Mouse (Mus musculus) testis, adult 2 months (tissue): ENCODE measurements around the gene Reep6. TPM values are rescaled to one million over a fixed set of nuclear protein-coding genes. Genes with fewer than 3 reads are reported as not detected.

Experiments used
- H3K27ac ChIP-seq: fragments of 200-500 bp; 2 replicates; pipeline ENCODE4 v1.5.1; 2012; ENCODE audit warnings: low read depth, low read length; ENCODE audit not compliant: control insufficient read depth, insufficient read depth
- H3K27me3 ChIP-seq: fragments of 200-500 bp; 2 replicates; pipeline ENCODE4 v1.6.1; 2012; ENCODE audit warnings: mild to moderate bottlenecking, low read length, moderate library complexity; ENCODE audit not compliant: control insufficient read depth, insufficient read depth
- H3K36me3 ChIP-seq: fragments of 200-500 bp; 2 replicates; pipeline ENCODE4 v1.6.1; 2012; ENCODE audit warnings: mild to moderate bottlenecking, low read length; ENCODE audit not compliant: control insufficient read depth, insufficient read depth
- H3K4me1 ChIP-seq: fragments of 200-500 bp; 2 replicates; pipeline ENCODE4 v1.6.1; 2012; ENCODE audit warnings: low read length; ENCODE audit not compliant: control insufficient read depth, insufficient read depth
- H3K4me3 ChIP-seq: fragments of 200-500 bp; 2 replicates; pipeline ENCODE4 v1.5.1; 2012; ENCODE audit warnings: low read depth, mild to moderate bottlenecking, low read length, moderate library complexity, mixed read lengths; ENCODE audit not compliant: control insufficient read depth
- CTCF ChIP-seq: fragments of 200-500 bp; IDR thresholded peaks from 2 replicates; pipeline ENCODE4 v1.5.1; 2012; ENCODE audit warnings: low read depth, mild to moderate bottlenecking, inconsistent platforms, low read length, moderate library complexity; ENCODE audit not compliant: control insufficient read depth, insufficient read depth, insufficient replicate concordance
- POLR2A ChIP-seq: fragments of 200-500 bp; IDR thresholded peaks from 2 replicates; pipeline ENCODE4 v1.6.1; 2012; ENCODE audit warnings: low read depth, mild to moderate bottlenecking, inconsistent platforms, low read length, moderate library complexity; ENCODE audit not compliant: control insufficient read depth
- polyA plus RNA-seq: library from polyadenylated mRNA; depleted of rRNA; stranded (reverse); fragments of >200 nt; gene quantifications from 2 replicates; pipeline ENCODE4 v1.2.3, GENCODE M21; 2012

Gene Reep6
- polyA plus RNA-seq, 1 experiment, result 732 TPM

- H3K4me3 ChIP-seq, result no peak overlapping the region
- no peak overlapping the region for H3K27ac ChIP-seq
- peaks cover 7% of the 10 kb centered on the region for H3K4me1 ChIP-seq
- no peak for TF ChIP-seq CTCF
- TF ChIP-seq POLR2A, result no peak
- no peaks in the 10 kb centered on the region for H3K27me3 ChIP-seq
- peaks cover 1% of the 10 kb centered on the region for H3K36me3 ChIP-seq
These were observed 41.1 kb upstream of the Reep6 start for GRCm38 (mm10) chr10:80288657-80289056.

GRCm38 (mm10) chr10:80292251-80293146, 37.3 kb upstream of the Reep6 start, which contains the start of gene Rps15:
Gene Rps15 (plus strand): TSS chr10:80292453.
- no peaks in the 10 kb centered on the region for H3K27me3 ChIP-seq

GRCm38 (mm10) chr10:80293325-80293724, 36.4 kb upstream of the Reep6 start:
- Histone ChIP-seq H3K27me3 (no peaks in the 10 kb centered on the region), H3K27ac (peak overlapping the region; percentile 98), H3K36me3 (peaks cover 1% of the 10 kb centered on the region; the same call in 1 of the 2 replicates), H3K4me3 (peak overlapping the region; percentile 98), H3K4me1 (peaks cover 14% of the 10 kb centered on the region)
- TF ChIP-seq CTCF, result no peak
- TF ChIP-seq POLR2A, result no peak

More at GRCm38 (mm10) chr10:80292251-80293146, 37.3 kb upstream of the Reep6 start, which contains the start of gene Rps15:
- TF ChIP-seq POLR2A (peak; percentile 98), CTCF (peak; percentile 46; the same call in 1 of the 2 replicates)
- Histone ChIP-seq H3K4me3 (peak within 1 kb of the TSS; percentile 98), H3K36me3 (peaks cover 1% of the 10 kb centered on the region; the same call in 1 of the 2 replicates), H3K4me1 (peaks cover 14% of the 10 kb centered on the region), H3K27ac (peak within 1 kb of the TSS; percentile 98)

- H3K4me1 ChIP-seq, result peaks cover 19% of the 10 kb centered on the region
- no peak overlapping the region for H3K4me3 ChIP-seq
- no peak overlapping the region for H3K27ac ChIP-seq
These were observed 35.4 kb upstream of the Reep6 start for GRCm38 (mm10) chr10:80294311-80294710.

GRCm38 (mm10) chr10:80294788-80295303, 34.9 kb upstream of the Reep6 start:
- TF ChIP-seq POLR2A (no peak), CTCF (no peak)
- peaks cover 1% of the 10 kb centered on the region; the same call in 1 of the 2 replicates for H3K36me3 ChIP-seq
- peaks cover 23% of the 10 kb centered on the region for H3K4me1 ChIP-seq
- H3K27me3 ChIP-seq, result no peaks in the 10 kb centered on the region
- H3K27ac ChIP-seq, result no peak overlapping the region
- no peak overlapping the region for H3K4me3 ChIP-seq

More at GRCm38 (mm10) chr10:80294311-80294710, 35.4 kb upstream of the Reep6 start:
- TF ChIP-seq POLR2A (0 out of 2 replicates have a peak, but pooled peaks have one; percentile 29), CTCF (no peak)
- Histone ChIP-seq H3K36me3 (peaks cover 1% of the 10 kb centered on the region; the same call in 1 of the 2 replicates), H3K27me3 (no peaks in the 10 kb centered on the region)

GRCm38 (mm10) chr10:80295618-80296425, 33.9 kb upstream of the Reep6 start, which contains the start of gene Apc2:
Gene Apc2 (plus strand): TSS chr10:80295977.
- TF ChIP-seq CTCF (peak; percentile 24; the same call in 1 of the 2 replicates), POLR2A (0 out of 2 replicates have a peak, but pooled peaks have one; percentile 17)
- peaks cover 23% of the 10 kb centered on the region for H3K4me1 ChIP-seq

More at GRCm38 (mm10) chr10:80295618-80296425, 33.9 kb upstream of the Reep6 start, which contains the start of gene Apc2:
- H3K27me3 ChIP-seq, result no peaks in the 10 kb centered on the region
- H3K36me3 ChIP-seq, result peaks cover 1% of the 10 kb centered on the region; the same call in 1 of the 2 replicates
- peak within 1 kb of the TSS; percentile 74 for H3K4me3 ChIP-seq
- no peak within 1 kb of the TSS for H3K27ac ChIP-seq
